23 mouse cellular contexts compared by ENCODE assay signal in genomic region chr12:113417521-113417920, GRCm38 (mm10).
DNase-seq lines count a peak whose midpoint lies in the region; ATAC-seq and TF ChIP-seq lines count a peak whose summit lies in the region.
"Had no signal": no experiment of that assay in that cellular context is flagged by ENCODE, and none has a peak within 500 bp of the region (broad histone marks: within the 10 kb centered on the region; RNA-seq: fewer than 3 reads in every experiment).

No protein-coding gene starts in this region.

- H3K4me2 ChIP-seq in CH12.LX (ENCODE audit: insufficient read depth, low read depth, poor library complexity, severe bottlenecking), result no peak overlapping the region
- H3K4me2 ChIP-seq in stomach, postnatal 0 days (replicated peaks; ENCODE audit: low read depth), result no peak overlapping the region
- H3K4me2 ChIP-seq: embryonic facial prominence, embryonic 13.5 days; embryonic facial prominence, embryonic 15.5 days; forebrain, embryonic 12.5 days had no signal

- no peak overlapping the region for H3K27ac ChIP-seq in heart, embryonic 10.5 days
- peak overlapping the region; percentile 53 for H3K27ac ChIP-seq in CH12.LX (ENCODE audit: insufficient read depth, low read depth)
- H3K27ac ChIP-seq in stomach, postnatal 0 days (replicated peaks), result no peak overlapping the region
- H3K27ac ChIP-seq: embryonic facial prominence, embryonic 13.5 days; embryonic facial prominence, embryonic 15.5 days; forebrain, embryonic 10.5 days; forebrain, embryonic 12.5 days had no signal

- no peaks in the 10 kb centered on the region for H3K9me3 ChIP-seq in heart, embryonic 10.5 days
- no peaks in the 10 kb centered on the region for H3K9me3 ChIP-seq in CH12.LX (replicated peaks; ENCODE audit: low read length)
- H3K9me3 ChIP-seq in stomach, postnatal 0 days (ENCODE audit: control insufficient read depth, low read length), result no peaks in the 10 kb centered on the region
- H3K9me3 ChIP-seq: embryonic facial prominence, embryonic 13.5 days; embryonic facial prominence, embryonic 15.5 days had no signal

- no peaks in the 10 kb centered on the region for H3K4me1 ChIP-seq in heart, embryonic 10.5 days
- H3K4me1 ChIP-seq in CH12.LX (ENCODE audit: control insufficient read depth in 1 of 2, insufficient read depth in 2 of 2), result peaks cover 5 to 12% of the 10 kb centered on the region in 2 experiments; a peak in 2 of 4 replicates
- no peaks in the 10 kb centered on the region for H3K4me1 ChIP-seq in stomach, postnatal 0 days (replicated peaks; ENCODE audit: control insufficient read depth, insufficient read depth)
- H3K4me1 ChIP-seq: embryonic facial prominence, embryonic 13.5 days; embryonic facial prominence, embryonic 15.5 days; forebrain, embryonic 10.5 days; forebrain, embryonic 12.5 days had no signal

- TF ChIP-seq EP300 in CH12.LX (IDR thresholded peaks at IDR 0.05; ENCODE audit: low read length), result no peak
- TF ChIP-seq EP300 in stomach, postnatal 0 days (optimal IDR thresholded peaks at IDR 0.05), result no peak

- H3K36me3 ChIP-seq in heart, embryonic 10.5 days, result no peaks in the 10 kb centered on the region
- peaks cover 58 to 79% of the 10 kb centered on the region in 2 experiments for H3K36me3 ChIP-seq in CH12.LX (replicated peaks in 1 of 2; ENCODE audit: control insufficient read depth in 1 of 2, insufficient read depth in 1 of 2, low read length in 1 of 2)
- no peaks in the 10 kb centered on the region for H3K36me3 ChIP-seq in stomach, postnatal 0 days (ENCODE audit: control insufficient read depth, insufficient read depth, low read length)
- H3K36me3 ChIP-seq: embryonic facial prominence, embryonic 13.5 days; embryonic facial prominence, embryonic 15.5 days; forebrain, embryonic 10.5 days; forebrain, embryonic 12.5 days had no signal

- DNase-seq in heart, embryonic 10.5 days (ENCODE audit: low spot score), result peak; percentile 59
- DNase-seq in heart, postnatal 10 days, result no peak
- DNase-seq in CH12.LX (ENCODE audit: extremely low read depth), result peak; percentile 29
- DNase-seq in stomach, postnatal 0 days (ENCODE audit: low spot score), result peak; percentile 3
- no peak for DNase-seq in kidney, postnatal 10 days
- DNase-seq in cerebellum, adult 8-10 months, result no peak
- DNase-seq: adrenal gland, adult 8-10 months; adrenal gland, postnatal 14 days; adrenal gland, postnatal 36 days; cerebellum, adult 11-12 months; cerebellum, adult 2 months; cerebellum, adult 9-11 months; cerebellum, postnatal 14 days; cerebellum, postnatal 36 days; embryo, embryonic 11 days had no signal

- H3K27me3 ChIP-seq in heart, embryonic 10.5 days (ENCODE audit: insufficient read depth, poor library complexity, severe bottlenecking), result no peaks in the 10 kb centered on the region
- no peaks in the 10 kb centered on the region for H3K27me3 ChIP-seq in CH12.LX (replicated peaks)
- no peaks in the 10 kb centered on the region for H3K27me3 ChIP-seq in stomach, postnatal 0 days (ENCODE audit: control insufficient read depth, insufficient read depth, low read length)
- H3K27me3 ChIP-seq: embryonic facial prominence, embryonic 13.5 days; embryonic facial prominence, embryonic 15.5 days; forebrain, embryonic 12.5 days had no signal

- TF ChIP-seq RAD21 in CH12.LX (IDR thresholded peaks at IDR 0.05; ENCODE audit: low read depth, low read length), result no peak

- H3K79me2 ChIP-seq in CH12.LX (replicated peaks; ENCODE audit: control insufficient read depth, extremely low read depth, insufficient read depth, poor library complexity, severe bottlenecking), result peaks cover 17% of the 10 kb centered on the region

- no peak for ATAC-seq in stomach, postnatal 0 days (ENCODE audit: low FRiP score, low TSS enrichment)
- ATAC-seq: CD4-positive, CD25-positive, alpha-beta regulatory T cell, adult 4 months; forebrain, embryonic 14.5 days; forebrain, embryonic 16.5 days had no signal

- intact Hi-C loops in heart, postnatal 10 days (cut with DNase I), result no loop called here

- no peak for TF ChIP-seq CTCF in CH12.LX (conservative IDR thresholded peaks at IDR 0.05 in 1 of 2, IDR thresholded peaks at IDR 0.05 in 1 of 2; ENCODE audit: low read depth in 2 of 2, low read length in 2 of 2)
- TF ChIP-seq CTCF in stomach, postnatal 0 days (IDR thresholded peaks at IDR 0.05; ENCODE audit: low read depth), result no peak

- in situ Hi-C loops in CH12.LX (cut with MboI; ENCODE audit: low pct_ligation_motif_present, low pct_unique_long_range_greater_than_20kb, low sequenced_read_pairs), result no loop called here

- no peak overlapping the region for H3K9ac ChIP-seq in CH12.LX (ENCODE audit: insufficient read depth, low read depth)
- no peak overlapping the region for H3K9ac ChIP-seq in stomach, postnatal 0 days (ENCODE audit: low read length)
- H3K9ac ChIP-seq: embryonic facial prominence, embryonic 13.5 days; embryonic facial prominence, embryonic 15.5 days; forebrain, embryonic 12.5 days had no signal

- peak; percentile 58; the same call in 1 of the 2 replicates for TF ChIP-seq POLR2A in CH12.LX (IDR thresholded peaks at IDR 0.05; ENCODE audit: low read depth, low read length)

- H3K4me3 ChIP-seq in heart, embryonic 10.5 days, result no peak overlapping the region
- no peak overlapping the region for H3K4me3 ChIP-seq in CH12.LX (replicated peaks in 1 of 3; ENCODE audit: low read depth in 2 of 3, low read length in 2 of 3, poor library complexity in 1 of 3)
- no peak overlapping the region for H3K4me3 ChIP-seq in stomach, postnatal 0 days (ENCODE audit: low read depth, low read length)
- H3K4me3 ChIP-seq: embryonic facial prominence, embryonic 13.5 days; embryonic facial prominence, embryonic 15.5 days; erythroblast, embryonic 14.5 days; forebrain, embryonic 10.5 days; forebrain, embryonic 12.5 days had no signal

- 59% methylated on average over 1 of the region's 1 CpGs for WGBS in heart, embryonic 10.5 days
- 63% methylated on average over 1 of the region's 1 CpGs for WGBS in stomach, postnatal 0 days

- dilution Hi-C loops in CH12.LX (cut with MboI; ENCODE audit: extremely low pct_ligation_motif_present, extremely low pct_unique_long_range_greater_than_20kb, low sequenced_read_pairs), result no loop called here

TF ChIP-seq in CH12.LX, 34 proteins besides CTCF, POLR2A, EP300 and RAD21:
- no peak for TF ChIP-seq TCF12 (IDR thresholded peaks at IDR 0.05; ENCODE audit: low read depth, low read length)
- 0 out of 2 replicates have a peak, but pooled peaks have one; percentile 4 for TF ChIP-seq MYC (IDR thresholded peaks at IDR 0.05; ENCODE audit: low read depth, low read length)
- no peak for TF ChIP-seq UBTF (IDR thresholded peaks at IDR 0.05; ENCODE audit: low read depth, low read length)
- TF ChIP-seq NRF1 (IDR thresholded peaks at IDR 0.05; ENCODE audit: low read depth, low read length), result no peak
- peak; percentile 26; the same call in 1 of the 2 replicates for TF ChIP-seq ZMIZ1 (IDR thresholded peaks at IDR 0.05; ENCODE audit: low read depth, low read length)
- TF ChIP-seq ETS1 (conservative IDR thresholded peaks at IDR 0.05; ENCODE audit: low read depth, low read length), result peak; percentile 13; the same call in 1 of the 2 replicates
- no peak for TF ChIP-seq NELFE (IDR thresholded peaks at IDR 0.05; ENCODE audit: low read depth, low read length)
- no peak for TF ChIP-seq CHD2 (IDR thresholded peaks at IDR 0.05; ENCODE audit: low read length)
- TF ChIP-seq POLR2AphosphoS2 (IDR thresholded peaks at IDR 0.05; ENCODE audit: low read depth, low read length), result peak; percentile 89

Comparison
In these comparisons a context has a peak if more than half of its experiments do, and no peak if none do; other contexts are left out.
1. DNase-seq: peak in heart, embryonic 10.5 days (single experiment), CH12.LX (single experiment) and stomach, postnatal 0 days (single experiment); none in heart, postnatal 10 days (0 of 2), kidney, postnatal 10 days (single experiment) and cerebellum, adult 8-10 months (single experiment).